Mouse (Mus musculus) embryo, embryonic 11 days (tissue): ENCODE measurements at regions not wholly inside any gene's neighbourhood (a gene's known extent, or its start where the extent isn't known, plus 50 kb on each side); places are given as distances from the start of the nearest gene placed in this dataset.

ENCODE experiments used
- DNase-seq: peaks from one replicate; pipeline ENCODE4 v3.0.0-alpha.2; 2015

GRCm38 (mm10) chr4:47746498-47747190 is 272.2 kb downstream of the Sec61b start:
- no peak for DNase-seq

GRCm38 (mm10) chr4:47772230-47772920 is 272.6 kb upstream of the Nr4a3 start:
- DNase-seq: peak; percentile 49

- DNase-seq: no peak
These were observed 270.3 kb upstream of the Nr4a3 start for GRCm38 (mm10) chr4:47774664-47775063.

- DNase-seq: no peak
These were observed 263.9 kb upstream of the Nr4a3 start for GRCm38 (mm10) chr4:47781039-47781438.

- DNase-seq: no peak
These were observed 248.0 kb upstream of the Nr4a3 start for GRCm38 (mm10) chr4:47796977-47797376.

GRCm38 (mm10) chr4:47799165-47799564 is 245.8 kb upstream of the Nr4a3 start:
- no peak for DNase-seq

- no peak for DNase-seq
These were observed 241.8 kb upstream of the Nr4a3 start for GRCm38 (mm10) chr4:47803111-47803510.

GRCm38 (mm10) chr4:47807877-47808276 is 237.1 kb upstream of the Nr4a3 start:
- DNase-seq: peak; percentile 18

GRCm38 (mm10) chr4:47814030-47814429 is 230.9 kb upstream of the Nr4a3 start:
- DNase-seq: no peak

GRCm38 (mm10) chr4:47818371-47819159 is 226.4 kb upstream of the Nr4a3 start:
- DNase-seq: no peak

GRCm38 (mm10) chr4:47820562-47820961 is 224.4 kb upstream of the Nr4a3 start:
- no peak for DNase-seq

GRCm38 (mm10) chr4:47823299-47823698 is 221.7 kb upstream of the Nr4a3 start:
- no peak for DNase-seq

- no peak for DNase-seq
These were observed 220.9 kb upstream of the Nr4a3 start for GRCm38 (mm10) chr4:47824083-47824482.

GRCm38 (mm10) chr4:47832905-47833304 is 212.0 kb upstream of the Nr4a3 start:
- DNase-seq: no peak

- no peak for DNase-seq
These were observed 206.5 kb upstream of the Nr4a3 start for GRCm38 (mm10) chr4:47838411-47838810.

- no peak for DNase-seq
These were observed 202.8 kb upstream of the Nr4a3 start for GRCm38 (mm10) chr4:47842128-47842656.

- DNase-seq: peak; percentile 63
These were observed 199.7 kb upstream of the Nr4a3 start for GRCm38 (mm10) chr4:47845239-47845638.

GRCm38 (mm10) chr4:47846389-47847318 is 198.3 kb upstream of the Nr4a3 start:
- DNase-seq: peak; percentile 19

GRCm38 (mm10) chr4:47861151-47861550 is 183.8 kb upstream of the Nr4a3 start:
- DNase-seq: no peak

- DNase-seq: no peak
These were observed 174.8 kb upstream of the Nr4a3 start for GRCm38 (mm10) chr4:47870010-47870637.

- peak; percentile 40 for DNase-seq
These were observed 174.3 kb upstream of the Nr4a3 start for GRCm38 (mm10) chr4:47870638-47871019.

- no peak for DNase-seq
These were observed 163.4 kb upstream of the Nr4a3 start for GRCm38 (mm10) chr4:47881560-47881959.
